Mouse (Mus musculus): ENCODE data around the gene Trex1.

GRCm38 (mm10) chr9:109021428-109021827, 38.1 kb downstream of the Trex1 start:
- no peak for TF ChIP-seq CTCF (conservative IDR thresholded peaks at IDR 0.05; ENCODE audit: insufficient read depth, insufficient read length, low read depth, low read length)
- no peak for TF ChIP-seq POLR2A (IDR thresholded peaks at IDR 0.05; ENCODE audit: low read depth, low read length)

Measured in kidney, adult 2 months (tissue).